Mouse (Mus musculus): ENCODE data around the gene Zcwpw1. TPM values are rescaled to one million over a fixed set of nuclear protein-coding genes. Genes with fewer than 3 reads are reported as not detected.

The Zcwpw1 gene
- total RNA-seq, 2 experiments from 2014 or later, result 4.6 to 7.2 TPM

Other genes starting within 250 kb of the Zcwpw1 start
- gene Actl6b, start 234.3 kb upstream of the Zcwpw1 start, total RNA-seq (2021), result 100 to 1,000 TPM; 109 to 115 TPM
- gene Tfr2, start 218.0 kb upstream of the Zcwpw1 start, total RNA-seq (2021), result 10 to 100 TPM; 10.4 to 10.9 TPM
- gene Mospd3, start 186.7 kb upstream of the Zcwpw1 start, total RNA-seq (2021), result 10 to 100 TPM; 19.4 to 26.4 TPM
- gene Pcolce, start 174.0 kb upstream of the Zcwpw1 start, total RNA-seq (2021), result 10 to 100 TPM in 1 of 2 experiments, 1 to 10 TPM in 1; 8.6 to 14.9 TPM
- under 1 TPM; 0.20 to 0.25 TPM for gene Fbxo24, start 158.8 kb upstream of the Zcwpw1 start, total RNA-seq (2021)
- 10 to 100 TPM; 11.3 to 19.4 TPM for gene Lrch4, start 158.7 kb upstream of the Zcwpw1 start, total RNA-seq (2021)
- 10 to 100 TPM in 1 of 2 experiments, 1 to 10 TPM in 1; 5.5 to 11.7 TPM for gene Gm20605, start 158.6 kb upstream of the Zcwpw1 start, total RNA-seq (2021)
- gene Sap25, start 146.5 kb upstream of the Zcwpw1 start, total RNA-seq (2021), result 1 to 10 TPM; 4.2 to 7.7 TPM
- gene Irs3, start 142.1 kb upstream of the Zcwpw1 start, total RNA-seq (2021), result under 1 TPM in 1 of 2 experiments, not detected in 1; 0.23 TPM
- gene Agfg2, start 103.1 kb upstream of the Zcwpw1 start, total RNA-seq (2021), result 10 to 100 TPM; 41.7 to 42.0 TPM
- 10 to 100 TPM; 70.1 to 79.5 TPM for gene Nyap1, start 46.2 kb upstream of the Zcwpw1 start, total RNA-seq (2021)
- gene Tsc22d4, start 42.1 kb upstream of the Zcwpw1 start, total RNA-seq (2021), result 100 to 1,000 TPM; 166 to 203 TPM
- 10 to 100 TPM; 23.5 to 28.6 TPM for gene Ppp1r35, start 8.9 kb upstream of the Zcwpw1 start, total RNA-seq (2021)
- gene Mepce, start 143 bp upstream of the Zcwpw1 start, total RNA-seq (2021), result 10 to 100 TPM; 33.5 to 42.8 TPM
- gene Pilra, start 48.5 kb downstream of the Zcwpw1 start, total RNA-seq (2021), result under 1 TPM in 1 of 2 experiments, not detected in 1; 0.20 TPM
- gene Pilrb1, start 70.3 kb downstream of the Zcwpw1 start, total RNA-seq (2021), result not detected
- not detected for gene Pilrb2, start 84.0 kb downstream of the Zcwpw1 start, total RNA-seq (2021)
- gene Cyp3a13, start 133.8 kb downstream of the Zcwpw1 start, total RNA-seq (2021), result under 1 TPM; 0.25 TPM
- 10 to 100 TPM; 21.0 to 23.4 TPM for gene Gjc3, start 175.3 kb downstream of the Zcwpw1 start, total RNA-seq (2021)
- gene Azgp1, start 193.7 kb downstream of the Zcwpw1 start, total RNA-seq (2021), result not detected
- gene Smok3a, start 233.5 kb downstream of the Zcwpw1 start, total RNA-seq (2021), result not detected
- gene Smok3b, start 233.6 kb downstream of the Zcwpw1 start, total RNA-seq (2021), result not detected